Mouse (Mus musculus) frontal cortex, adult 2 months (tissue): ENCODE results near the gene Pbld1. TPM values are rescaled to one million over a fixed set of nuclear protein-coding genes. Genes with fewer than 3 reads are reported as not detected.
"Not testable (repeated sequence)": the region's sequence is repeated elsewhere in the genome, so short reads cannot be mapped to it uniquely, and the experiment has no call there.

Experiments used
- DNase-seq, 2 experiments: peaks; one replicate each; pipeline ENCODE4 v3.0.0; 2022; ENCODE audit warnings: low spot score in 1 of 2; ENCODE audit errors: extremely low spot score in 1 of 2
- polyA plus RNA-seq: library from polyadenylated mRNA; depleted of rRNA; stranded (reverse); fragments of >200 nt; gene quantifications from 2 replicates; pipeline ENCODE4 v1.2.3, GENCODE M21; 2012

The Pbld1 gene
- polyA plus RNA-seq, 1 experiment: 0.96 TPM

DNA sequence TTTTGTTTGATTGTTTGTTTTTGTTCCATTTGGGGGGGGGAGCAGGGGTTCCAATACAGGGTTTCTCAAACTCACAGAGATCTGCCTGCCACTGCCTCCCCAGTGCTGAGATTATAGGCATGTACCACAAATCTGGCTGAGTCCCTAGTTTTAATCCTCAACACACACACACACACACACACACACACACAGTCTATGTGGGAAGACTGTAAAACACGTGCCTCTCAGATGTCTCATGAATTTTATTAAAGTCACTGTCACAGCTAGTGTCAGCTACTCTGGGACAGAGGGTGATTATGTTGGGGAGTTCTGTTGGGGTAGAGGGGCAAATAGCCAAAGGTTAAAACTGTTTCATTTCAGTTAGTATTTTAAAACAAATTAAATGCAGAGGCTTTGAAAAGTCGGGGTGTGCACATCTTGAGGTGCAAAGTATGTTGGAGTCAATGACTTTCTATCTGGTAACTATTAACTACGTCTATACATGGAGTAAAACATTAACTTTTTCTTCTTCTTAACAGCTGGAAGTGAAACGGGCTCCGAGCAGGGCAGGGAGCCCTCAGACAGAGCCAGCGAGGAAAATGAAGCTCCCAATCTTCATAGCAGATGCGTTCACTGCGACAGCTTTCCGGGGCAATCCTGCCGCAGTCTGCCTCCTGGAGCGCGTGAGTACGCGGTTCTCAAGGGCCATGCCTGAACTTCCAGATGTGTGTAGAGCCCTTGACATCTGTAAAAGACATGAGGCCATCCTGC, 21.2 kb upstream of the Pbld1 start:
- no peak for DNase-seq

DNA sequence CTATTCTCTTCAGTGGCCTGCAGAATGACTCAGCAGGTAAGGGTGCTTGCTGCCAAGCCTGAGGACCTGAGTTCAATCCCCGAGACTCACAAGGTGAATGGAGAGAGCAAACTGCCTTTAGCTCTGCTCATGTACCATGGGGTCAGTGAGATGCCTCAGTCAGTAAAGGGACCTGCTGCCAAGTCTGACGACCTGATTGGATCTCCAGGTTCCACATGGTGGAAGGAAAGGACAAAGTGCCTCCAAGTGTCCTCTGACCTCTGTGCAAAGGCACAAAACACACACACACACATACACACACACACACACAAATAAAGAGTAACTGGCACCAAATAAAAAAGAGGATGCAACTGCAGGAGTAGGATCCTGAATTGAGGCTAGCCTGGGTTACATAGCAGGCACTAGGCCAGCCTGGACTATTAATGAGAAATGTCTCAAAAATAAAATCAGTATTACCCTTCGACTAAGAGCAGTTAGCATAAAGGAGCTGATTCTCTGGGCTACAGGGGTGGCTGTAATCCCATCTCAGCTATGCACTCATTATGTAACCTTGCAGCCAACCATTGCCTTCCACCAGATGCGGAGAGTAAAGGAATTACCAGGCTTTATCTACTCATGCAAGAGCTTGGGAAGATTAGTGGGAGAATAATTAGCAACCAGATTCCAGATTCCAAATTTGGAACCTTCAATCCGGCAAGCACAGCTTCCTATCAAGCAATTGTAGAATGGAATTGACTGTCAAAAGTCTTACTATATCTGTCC, 19.9 kb upstream of the Pbld1 start:
- no peak for DNase-seq

DNA sequence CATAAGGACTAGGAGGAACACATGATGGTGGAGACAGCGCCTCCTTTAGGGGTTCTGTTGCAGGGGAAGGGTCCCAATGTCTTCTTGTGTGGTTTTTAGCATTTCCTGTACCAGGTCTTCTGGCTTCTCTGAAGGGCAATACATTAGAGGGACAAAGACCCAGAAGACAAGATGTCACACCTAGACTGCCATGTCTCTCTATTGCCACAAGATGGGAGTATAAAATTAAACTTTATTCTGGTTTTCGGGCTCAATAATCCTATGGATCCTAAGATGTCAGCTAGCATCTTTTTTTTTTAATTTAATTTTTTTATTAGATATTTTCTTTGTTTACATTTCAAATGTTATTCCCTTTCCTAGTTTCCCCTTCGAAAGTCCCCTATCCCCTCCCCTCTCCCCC, 16.8 kb upstream of the Pbld1 start:
- DNase-seq: no peak

DNA sequence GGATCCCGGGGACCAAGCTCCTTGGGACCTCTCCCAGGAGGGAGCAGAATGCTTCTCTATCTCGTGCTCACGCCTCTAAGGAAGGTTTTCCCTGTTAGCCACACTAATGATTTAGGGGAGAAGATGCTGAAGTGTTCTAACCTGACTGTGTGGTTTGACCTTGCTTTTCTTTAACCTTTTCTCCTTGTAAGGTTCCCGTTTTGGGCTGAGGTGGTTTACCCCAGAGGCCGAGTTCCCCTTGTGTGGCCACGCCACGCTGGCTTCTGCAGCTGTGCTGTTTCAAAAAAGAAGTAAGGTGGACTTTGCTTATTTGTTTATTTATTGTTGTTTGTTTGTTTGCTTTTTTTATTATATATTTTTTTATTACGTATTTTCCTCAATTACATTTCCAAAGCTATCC, 12.2 kb upstream of the Pbld1 start:
- DNase-seq: no peak

DNA sequence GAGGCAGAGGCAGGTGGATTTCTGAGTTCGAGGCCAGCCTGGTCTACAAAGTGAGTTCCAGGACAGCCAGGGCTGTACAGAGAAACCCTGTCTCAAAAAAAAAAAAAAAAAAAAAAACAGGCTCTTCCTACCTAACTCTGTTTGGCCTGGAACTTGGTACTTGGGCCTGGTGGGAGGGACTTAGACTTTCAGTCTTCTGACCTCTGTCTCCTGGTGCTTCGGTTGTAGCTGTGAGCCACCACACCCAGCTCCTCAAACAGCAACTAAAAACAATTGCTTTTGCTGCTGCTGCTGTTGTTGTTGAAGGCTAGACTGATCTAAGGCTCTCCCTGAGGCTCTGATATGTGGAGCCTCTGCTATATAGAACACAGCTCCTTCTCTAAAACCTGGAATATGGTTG, 10.9 kb upstream of the Pbld1 start:
- no peak for DNase-seq

DNA sequence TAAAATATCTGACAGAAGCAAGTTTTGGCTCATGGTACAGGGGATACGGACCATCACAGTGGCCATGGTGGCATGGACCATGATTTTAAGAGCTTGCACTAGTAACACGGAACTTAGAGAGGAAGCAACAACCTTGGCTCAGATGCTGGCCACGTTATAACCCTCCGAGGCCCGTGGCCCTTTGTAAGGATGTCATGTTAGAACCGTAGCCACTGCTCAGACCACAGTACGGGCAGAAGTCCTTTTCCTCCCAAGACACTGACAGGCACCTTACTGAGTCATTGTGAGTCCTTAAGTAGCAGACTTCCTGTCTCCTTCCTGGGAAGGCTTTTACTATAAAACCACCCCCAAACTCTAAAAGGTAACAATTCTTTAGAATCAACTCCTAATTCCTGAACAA, 8.7 kb upstream of the Pbld1 start:
- no peak for DNase-seq

DNA sequence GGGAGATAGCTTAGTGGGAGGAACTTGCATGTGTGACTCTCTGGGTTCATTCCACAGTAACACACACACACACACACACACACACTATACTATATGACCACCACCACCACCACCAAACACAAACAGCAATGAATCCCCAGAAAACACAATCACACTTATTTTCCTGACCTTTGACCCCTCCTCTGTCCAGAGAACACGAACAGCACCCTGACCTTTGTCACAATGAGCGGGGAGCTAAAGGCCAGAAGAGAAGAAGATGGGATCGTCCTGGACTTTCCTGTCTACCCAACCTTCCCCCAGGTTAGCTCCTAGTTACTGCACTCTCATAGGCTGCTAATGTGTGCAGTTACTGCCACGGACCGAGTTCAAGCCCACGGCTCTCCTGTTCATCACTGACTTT, 8.0 kb upstream of the Pbld1 start:
- no peak for DNase-seq

DNA sequence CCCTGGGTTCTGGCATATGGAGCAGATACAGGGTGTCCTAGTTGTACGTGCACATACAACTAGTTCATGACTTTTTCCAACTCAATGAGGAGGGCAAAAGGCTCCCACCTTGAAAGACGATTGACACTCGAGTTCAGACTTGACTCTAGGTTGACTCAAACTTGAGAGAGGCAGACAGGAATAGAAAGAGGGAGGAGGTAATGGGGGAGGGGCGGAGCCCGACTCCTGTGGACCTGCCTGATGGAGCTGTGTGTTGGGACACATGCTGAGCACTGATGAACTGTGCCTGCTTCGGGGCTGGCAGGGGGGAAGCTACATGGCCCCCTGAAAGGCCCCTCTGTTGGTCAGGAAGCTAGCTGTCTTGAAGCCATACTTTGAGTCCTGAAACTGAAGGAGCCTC, 7.0 kb upstream of the Pbld1 start:
- DNase-seq: no peak

DNA sequence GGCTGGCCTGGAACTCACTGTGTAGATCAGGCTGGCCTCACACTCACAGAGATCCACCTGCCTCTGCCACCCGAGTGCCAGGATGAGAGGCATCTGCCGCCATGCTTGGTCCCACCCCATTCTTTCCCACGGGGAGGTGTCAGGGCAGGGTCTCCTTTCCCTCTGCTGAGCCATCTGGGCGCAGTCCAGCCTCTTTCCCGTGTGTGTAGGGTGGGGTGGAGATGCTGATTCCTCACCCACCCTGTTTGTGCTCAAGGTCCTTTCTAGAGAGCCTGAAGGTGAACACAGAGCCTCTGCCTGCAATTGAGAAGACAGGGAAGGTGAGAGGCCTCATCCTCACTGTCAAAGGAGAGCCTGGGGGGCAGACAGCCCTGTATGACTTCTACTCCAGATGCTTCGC, 5.9 kb upstream of the Pbld1 start:
- not testable (repeated sequence) for DNase-seq

DNA sequence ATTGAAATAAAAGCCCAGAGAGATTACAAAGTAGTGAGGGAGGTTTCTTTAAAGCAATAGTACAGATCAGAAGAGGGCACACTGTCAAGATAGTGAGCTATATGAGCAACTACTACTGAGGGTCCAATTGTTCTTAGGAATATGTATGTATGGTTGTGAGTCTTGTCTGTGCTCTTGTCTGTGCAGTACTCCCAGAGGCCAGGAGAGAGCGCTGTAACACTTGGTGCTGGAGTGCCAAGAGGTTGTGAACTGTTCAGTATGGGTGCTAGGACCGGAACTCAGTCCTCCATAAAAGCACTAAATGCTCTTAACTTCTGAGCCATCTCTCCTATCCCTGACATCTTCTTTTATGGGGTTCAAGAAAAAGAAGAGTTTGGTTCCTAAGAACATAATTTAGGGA, 5.4 kb upstream of the Pbld1 start:
- no peak for DNase-seq

DNA sequence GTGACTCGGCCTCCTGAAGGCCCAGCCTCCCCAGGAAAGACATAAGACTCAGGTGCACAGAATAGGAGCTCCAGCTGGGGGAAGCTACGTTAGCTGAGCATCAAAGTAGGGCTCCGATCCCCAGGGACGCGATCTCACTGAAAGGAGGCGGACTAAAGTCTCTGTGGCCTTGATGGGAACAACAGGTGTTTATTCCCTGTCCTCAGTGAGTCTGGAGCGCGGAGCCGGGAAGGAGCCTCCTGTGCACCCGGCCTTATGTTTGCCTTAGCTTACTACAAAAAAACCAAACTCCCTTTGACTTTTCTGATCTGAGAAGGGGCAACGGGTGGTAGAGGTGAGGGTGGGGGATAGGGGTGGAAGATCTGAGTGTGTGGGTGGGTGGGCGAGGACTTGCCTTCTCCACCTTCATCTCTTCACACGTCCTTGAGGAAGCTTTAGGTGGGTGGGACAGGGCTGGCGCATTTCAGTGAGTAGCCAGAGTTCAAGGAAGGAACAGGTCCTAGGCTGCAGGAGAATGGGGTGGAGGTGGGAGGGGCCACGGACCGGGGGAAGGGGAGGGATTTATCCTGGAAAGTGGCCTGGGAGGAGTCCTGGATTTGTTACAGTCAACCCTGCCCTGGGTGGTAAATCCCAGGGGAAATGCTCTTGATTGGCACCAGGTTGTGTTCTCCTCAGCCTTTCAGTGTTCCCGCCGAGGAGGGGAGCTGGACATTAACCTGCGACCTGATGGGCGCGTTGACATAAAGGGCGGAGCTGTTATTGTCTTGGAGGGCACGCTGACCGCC, 2.8 kb upstream of the Pbld1 start:
- DNase-seq: no peak

DNA sequence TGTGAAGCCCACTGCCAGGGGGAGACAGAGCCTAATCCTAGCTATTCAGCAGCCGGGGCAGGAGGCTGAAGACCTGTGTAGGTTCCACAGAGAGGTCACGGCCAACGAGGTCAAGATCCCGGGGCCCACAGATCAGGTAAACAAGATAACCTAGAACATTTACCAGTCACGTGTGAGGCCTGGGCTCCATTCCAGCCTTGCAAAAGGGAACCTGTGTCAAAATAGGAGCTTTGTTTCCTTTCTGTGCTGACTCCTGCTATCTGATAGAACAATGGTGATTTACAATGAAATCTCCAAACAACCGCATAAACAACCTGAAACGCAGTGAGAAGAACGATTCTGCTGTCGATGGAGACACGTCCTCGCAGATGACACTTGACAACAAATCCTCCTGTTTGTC, 444 bp downstream of the Pbld1 start:
- no peak for DNase-seq

DNA sequence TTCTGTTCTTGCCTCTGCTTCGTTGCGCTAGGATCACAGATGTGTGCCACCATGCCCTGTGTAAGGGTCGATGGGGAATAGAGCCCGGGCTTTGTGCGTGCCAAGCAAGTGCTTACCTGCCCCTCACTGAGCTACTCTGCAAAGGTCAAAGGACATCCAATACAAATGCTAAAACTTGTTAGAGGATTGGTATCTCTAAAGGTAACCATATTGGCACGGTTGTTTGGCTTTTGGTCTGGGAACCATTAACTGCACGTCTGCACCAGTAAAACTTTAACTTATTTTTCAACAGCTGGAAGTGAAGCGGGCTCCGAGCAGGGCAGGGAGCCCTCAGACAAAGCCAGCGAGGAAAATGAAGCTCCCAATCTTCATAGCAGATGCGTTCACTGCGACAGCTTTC, 1.3 kb downstream of the Pbld1 start:
- no peak for DNase-seq

DNA sequence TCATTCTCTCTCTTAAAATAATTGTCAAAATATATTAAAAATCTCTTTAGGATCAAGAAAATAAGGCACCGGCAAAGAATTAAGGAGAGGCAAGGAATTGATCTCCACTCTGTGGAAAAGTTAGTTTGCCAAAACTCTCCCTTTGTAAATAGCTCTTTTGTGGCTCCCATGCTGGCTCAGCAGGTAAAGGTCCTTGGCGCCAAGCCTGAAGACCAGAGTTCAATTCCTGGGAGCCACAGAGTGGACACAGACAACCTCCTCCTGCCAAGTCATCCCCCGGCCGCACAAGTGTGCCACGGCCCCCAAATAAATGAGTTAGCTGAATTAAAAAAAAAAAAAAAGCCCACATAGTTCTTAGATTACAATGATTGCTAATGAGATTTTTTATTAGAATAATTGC, 2.7 kb downstream of the Pbld1 start:
- DNase-seq: no peak

DNA sequence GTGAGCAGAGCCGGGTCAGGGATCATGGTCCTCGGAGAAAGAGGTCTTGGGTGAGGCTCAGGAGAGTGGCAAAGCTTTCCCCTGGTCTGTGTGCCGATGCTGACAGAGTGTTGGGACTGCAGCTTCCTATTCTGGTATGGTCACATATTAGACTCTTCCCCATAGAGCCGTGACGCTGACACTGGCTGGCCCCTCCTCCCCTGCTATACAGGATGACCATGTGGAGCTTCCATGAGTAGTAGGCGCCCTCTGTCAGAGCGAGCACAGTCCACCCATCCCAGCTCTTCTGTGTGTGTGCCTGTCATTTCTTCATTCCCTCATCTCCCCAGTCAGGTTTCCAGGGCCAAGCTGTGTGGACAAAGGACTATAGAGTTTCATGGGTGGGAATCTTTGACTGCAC, 3.4 kb downstream of the Pbld1 start:
- no peak for DNase-seq

DNA sequence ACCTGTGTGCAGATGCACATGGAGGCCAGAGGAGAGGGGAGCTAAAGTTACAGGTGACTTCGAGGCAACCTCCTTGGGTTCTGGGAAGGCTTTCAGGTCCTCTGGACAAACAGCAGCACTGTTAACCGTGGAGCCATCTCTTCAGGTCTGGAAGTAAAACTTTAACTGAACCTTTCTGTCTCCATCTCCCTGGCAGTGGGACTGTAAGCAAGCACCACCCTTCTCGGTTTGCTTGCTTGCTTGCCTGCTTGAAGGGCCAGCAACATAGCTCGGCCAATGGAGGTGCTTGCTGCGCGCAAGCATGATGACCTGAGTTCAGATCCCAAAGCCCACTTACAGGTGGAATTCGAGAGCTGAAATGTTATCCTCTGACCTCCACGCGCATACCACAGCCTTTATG, 4.6 kb downstream of the Pbld1 start:
- no peak for DNase-seq

DNA sequence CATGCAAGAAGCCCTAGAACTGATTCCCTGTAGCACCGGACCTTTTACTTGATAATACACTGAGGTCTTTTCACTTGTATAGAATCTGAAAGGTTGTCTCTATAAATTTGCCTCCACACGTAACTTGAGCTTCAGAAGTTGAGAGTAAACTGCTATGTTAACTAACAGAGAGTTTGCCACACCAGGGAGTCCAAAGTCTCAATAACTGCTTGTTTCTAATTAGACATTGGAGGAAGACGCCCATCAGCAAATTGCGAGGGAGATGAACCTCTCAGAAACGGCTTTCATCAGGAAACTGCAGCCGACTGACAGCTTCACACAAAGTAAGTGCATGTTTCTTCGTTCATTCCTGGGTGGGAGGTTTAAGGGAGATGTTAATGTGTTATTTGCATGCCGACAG, 5.6 kb downstream of the Pbld1 start:
- no peak for DNase-seq

DNA sequence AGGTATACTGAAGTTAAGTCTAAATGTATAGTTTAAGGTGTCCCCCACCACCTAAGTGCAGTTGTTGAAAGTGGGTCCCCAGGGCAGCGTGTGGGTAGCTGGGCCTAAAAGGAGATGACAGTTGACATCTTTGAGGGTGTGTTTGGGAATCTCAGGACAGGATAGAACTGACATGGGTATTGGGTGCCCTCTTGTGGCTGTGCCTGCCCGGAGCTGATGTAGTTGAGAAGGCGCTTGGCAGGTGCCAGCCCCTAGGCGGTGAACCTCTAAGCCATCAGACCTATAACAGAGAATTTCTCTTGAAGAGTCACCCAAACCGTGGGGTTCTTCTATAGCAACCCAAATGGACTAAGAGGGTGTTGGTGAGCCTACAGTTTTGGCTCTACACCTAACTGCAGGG, 6.0 kb downstream of the Pbld1 start:
- peak; percentile 28 to 88 for DNase-seq

DNA sequence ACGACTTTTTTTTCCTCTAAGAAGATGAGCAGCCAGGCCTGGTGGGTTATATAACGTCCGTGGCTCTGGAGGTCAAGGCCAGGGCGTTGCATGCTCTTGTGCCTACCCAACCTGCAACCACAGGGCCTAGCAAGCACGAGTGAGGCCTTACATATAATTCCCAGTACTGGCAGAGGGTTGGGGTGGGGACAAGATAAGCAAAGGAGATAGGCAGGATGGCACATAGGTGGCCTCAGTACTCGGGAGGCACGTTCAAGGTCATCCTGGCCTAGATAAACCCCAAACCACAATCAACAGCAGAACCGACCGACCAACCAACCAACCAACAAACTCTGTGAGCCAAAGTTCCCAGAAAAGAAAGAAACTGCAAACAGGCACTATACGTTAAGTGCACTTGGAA, 26.3 kb downstream of the Pbld1 start:
- no peak for DNase-seq

DNA sequence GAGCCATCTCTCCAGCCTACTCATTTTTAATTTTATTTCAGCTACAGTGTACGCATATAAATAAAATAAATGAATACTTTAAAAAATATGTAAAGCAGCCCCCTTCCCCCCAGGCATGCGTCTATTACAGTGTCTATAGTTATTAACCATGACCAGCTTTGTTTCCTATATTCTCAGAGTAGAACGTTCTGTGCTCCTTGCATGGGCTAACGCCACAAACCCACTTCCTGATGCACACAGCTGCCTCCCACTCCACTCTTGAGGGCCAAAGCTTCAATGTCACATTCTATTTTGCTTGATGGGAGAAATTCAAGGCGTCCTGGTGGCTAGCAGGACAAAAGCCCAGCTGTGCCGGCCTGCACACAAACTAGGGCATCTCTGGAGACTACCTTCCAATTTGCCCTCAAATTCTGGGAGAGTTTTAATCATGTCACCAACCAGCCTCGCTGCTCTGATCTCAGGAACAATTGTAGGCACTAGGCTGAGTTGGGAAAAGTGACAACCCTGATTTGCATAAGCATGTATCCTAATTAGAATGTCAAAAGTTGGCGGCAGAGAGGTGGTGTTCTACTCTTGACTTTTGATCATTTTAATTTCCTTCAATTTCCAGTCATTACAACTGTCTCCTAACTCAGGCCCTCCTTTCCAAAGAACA, 29.3 kb downstream of the Pbld1 start:
- no peak for DNase-seq
